8 mouse cellular contexts compared by ENCODE assay signal in genomic region chr15:80083276-80083731, GRCm38 (mm10). TPM values are rescaled to one million over a fixed set of nuclear protein-coding genes. Genes with fewer than 3 reads are reported as not detected.
DNase-seq lines count a peak whose midpoint lies in the region; ATAC-seq and TF ChIP-seq lines count a peak whose summit lies in the region.

No protein-coding gene starts in this region.

- peak; percentile 100 for DNase-seq in 416B (ENCODE audit: low read depth)
- DNase-seq in heart, adult 9 months (ENCODE audit: low spot score in 2 of 2): peak; percentile 94 to 98
- peak; percentile 97 to 98 for DNase-seq in monocyte, adult 2 months (ENCODE audit: low read depth in 1 of 2, low spot score in 2 of 2)
- peak; percentile 98 to 99 for DNase-seq in spleen, postnatal 36 days (ENCODE audit: low spot score in 2 of 2)

- no peaks in the 10 kb centered on the region for H3K9me3 ChIP-seq in embryonic facial prominence, embryonic 15.5 days (replicated peaks)
- H3K9me3 ChIP-seq in kidney, embryonic 14.5 days (ENCODE audit: control insufficient read depth, low read length): no peaks in the 10 kb centered on the region
- no peaks in the 10 kb centered on the region for H3K9me3 ChIP-seq in limb, embryonic 15.5 days

- H3K4me3 ChIP-seq in bone marrow, adult 2 months (replicated peaks; ENCODE audit: control insufficient read depth, low read depth, low read length): peak overlapping the region; percentile 72
- peak overlapping the region; percentile 67 for H3K4me3 ChIP-seq in embryonic facial prominence, embryonic 15.5 days (replicated peaks)
- H3K4me3 ChIP-seq in kidney, embryonic 14.5 days (ENCODE audit: low read length): peak overlapping the region; percentile 80
- peak overlapping the region; percentile 62 for H3K4me3 ChIP-seq in limb, embryonic 15.5 days

- ATAC-seq in embryonic facial prominence, embryonic 15.5 days (ENCODE audit: insufficient number of reproducible peaks, low FRiP score, low TSS enrichment, low read depth): peak; percentile 96
- ATAC-seq in kidney, embryonic 14.5 days (ENCODE audit: low FRiP score, low TSS enrichment): peak; percentile 95
- peak; percentile 94 for ATAC-seq in limb, embryonic 15.5 days (ENCODE audit: insufficient number of reproducible peaks, low FRiP score, low TSS enrichment, low read depth)

- peak overlapping the region; percentile 74 for H3K27ac ChIP-seq in bone marrow, adult 2 months (ENCODE audit: control insufficient read depth, insufficient read depth, low read depth, low read length, poor library complexity)
- peak overlapping the region; percentile 97 for H3K27ac ChIP-seq in embryonic facial prominence, embryonic 15.5 days (replicated peaks)
- H3K27ac ChIP-seq in kidney, embryonic 14.5 days (ENCODE audit: low read depth, low read length): peak overlapping the region; percentile 89
- H3K27ac ChIP-seq in limb, embryonic 15.5 days: peak overlapping the region; percentile 97

- peak overlapping the region; percentile 63 for H3K4me2 ChIP-seq in embryonic facial prominence, embryonic 15.5 days (replicated peaks)
- H3K4me2 ChIP-seq in kidney, embryonic 14.5 days (replicated peaks; ENCODE audit: low read depth, low read length): peak overlapping the region; percentile 96
- H3K4me2 ChIP-seq in limb, embryonic 15.5 days: peak overlapping the region; percentile 66

- peaks cover 38% of the 10 kb centered on the region for H3K36me3 ChIP-seq in embryonic facial prominence, embryonic 15.5 days
- peaks cover 42% of the 10 kb centered on the region for H3K36me3 ChIP-seq in kidney, embryonic 14.5 days (ENCODE audit: control insufficient read depth, insufficient read depth, low read length)
- peaks cover 37% of the 10 kb centered on the region for H3K36me3 ChIP-seq in limb, embryonic 15.5 days

- TF ChIP-seq POLR2A in bone marrow, adult 2 months (IDR thresholded peaks at IDR 0.05; ENCODE audit: borderline replicate concordance, control insufficient read depth, low read depth, low read length): peak; percentile 100

- WGBS in bone marrow, adult 2 months: under 1% methylated on average over 30 of the region's 30 CpGs
- under 1% methylated on average over 30 of the region's 30 CpGs for WGBS in embryonic facial prominence, embryonic 15.5 days
- WGBS in kidney, embryonic 14.5 days: under 1% methylated on average over 30 of the region's 30 CpGs
- WGBS in limb, embryonic 15.5 days: under 1% methylated on average over 30 of the region's 30 CpGs

- H3K4me1 ChIP-seq in bone marrow, adult 2 months (ENCODE audit: control insufficient read depth, insufficient read depth, low read length): peaks cover 2% of the 10 kb centered on the region; the same call in 1 of the 2 replicates
- peaks cover 28% of the 10 kb centered on the region for H3K4me1 ChIP-seq in embryonic facial prominence, embryonic 15.5 days
- H3K4me1 ChIP-seq in kidney, embryonic 14.5 days (ENCODE audit: control insufficient read depth, insufficient read depth, low read length): peaks cover 14% of the 10 kb centered on the region; the same call in 1 of the 2 replicates
- H3K4me1 ChIP-seq in limb, embryonic 15.5 days: peaks cover 29% of the 10 kb centered on the region

- no peak; the same call in 1 of the 2 replicates for TF ChIP-seq CTCF in bone marrow, adult 2 months (IDR thresholded peaks at IDR 0.05; ENCODE audit: control insufficient read depth, insufficient read depth, low read length)

- H3K9ac ChIP-seq in embryonic facial prominence, embryonic 15.5 days: peak overlapping the region; percentile 91
- peak overlapping the region; percentile 93 for H3K9ac ChIP-seq in kidney, embryonic 14.5 days (ENCODE audit: low read depth, low read length)
- peak overlapping the region; percentile 59 for H3K9ac ChIP-seq in limb, embryonic 15.5 days

- H3K27me3 ChIP-seq in embryonic facial prominence, embryonic 15.5 days: no peaks in the 10 kb centered on the region
- no peaks in the 10 kb centered on the region for H3K27me3 ChIP-seq in kidney, embryonic 14.5 days (ENCODE audit: control insufficient read depth, insufficient read depth, low read length)
- no peaks in the 10 kb centered on the region for H3K27me3 ChIP-seq in limb, embryonic 15.5 days

RNA-seq across cellular contexts. Expression of gene Syngr1, which starts 7.8 kb away (rescaled TPM):
- polyA plus RNA-seq in bone marrow, adult 2 months (2011; ENCODE audit: insufficient read depth, insufficient read length, low replicate concordance, missing spikeins): 10.7 and 13.4 TPM in 2 replicates
- 13.5 and 13.7 TPM in 2 replicates for polyA plus RNA-seq in embryonic facial prominence, embryonic 15.5 days (2015; fragmentation: Nextera tagmentation; extraction: Ambion mirVana)
- polyA plus RNA-seq in kidney, embryonic 14.5 days (2014; fragmentation: Nextera tagmentation; extraction: Ambion mirVana): 9.5 and 11.9 TPM in 2 replicates
- polyA plus RNA-seq in limb, embryonic 15.5 days (2015; fragmentation: Nextera tagmentation; extraction: Ambion mirVana): 10.4 and 12.0 TPM in 2 replicates

RNA-seq across cellular contexts. Expression of gene Rpl3, which starts 8.4 kb away (rescaled TPM):
- polyA plus RNA-seq in bone marrow, adult 2 months (2011; ENCODE audit: insufficient read depth, insufficient read length, low replicate concordance, missing spikeins): 708 and 1,315 TPM in 2 replicates
- 1,004 and 1,072 TPM in 2 replicates for polyA plus RNA-seq in embryonic facial prominence, embryonic 15.5 days (2015; fragmentation: Nextera tagmentation; extraction: Ambion mirVana)
- polyA plus RNA-seq in kidney, embryonic 14.5 days (2014; fragmentation: Nextera tagmentation; extraction: Ambion mirVana): 1,350 and 1,409 TPM in 2 replicates
- polyA plus RNA-seq in limb, embryonic 15.5 days (2015; fragmentation: Nextera tagmentation; extraction: Ambion mirVana): 1,003 and 1,080 TPM in 2 replicates

RNA-seq across cellular contexts. Expression of gene Tab1, which starts 49.6 kb away (rescaled TPM):
- 17.0 and 26.6 TPM in 2 replicates for polyA plus RNA-seq in bone marrow, adult 2 months (2011; ENCODE audit: insufficient read depth, insufficient read length, low replicate concordance, missing spikeins)
- polyA plus RNA-seq in embryonic facial prominence, embryonic 15.5 days (2015; fragmentation: Nextera tagmentation; extraction: Ambion mirVana): 38.2 and 38.7 TPM in 2 replicates
- polyA plus RNA-seq in kidney, embryonic 14.5 days (2014; fragmentation: Nextera tagmentation; extraction: Ambion mirVana): 25.3 and 35.2 TPM in 2 replicates
- 33.8 and 34.7 TPM in 2 replicates for polyA plus RNA-seq in limb, embryonic 15.5 days (2015; fragmentation: Nextera tagmentation; extraction: Ambion mirVana)

Comparison
In these comparisons a context has a peak if more than half of its experiments do, and no peak if none do; other contexts are left out.
1. Peak in every context shown above with its lines: DNase-seq, ATAC-seq, H3K4me3 ChIP-seq and H3K27ac ChIP-seq.